Mouse (Mus musculus): ENCODE results near the gene Kcnk4.

DNA sequence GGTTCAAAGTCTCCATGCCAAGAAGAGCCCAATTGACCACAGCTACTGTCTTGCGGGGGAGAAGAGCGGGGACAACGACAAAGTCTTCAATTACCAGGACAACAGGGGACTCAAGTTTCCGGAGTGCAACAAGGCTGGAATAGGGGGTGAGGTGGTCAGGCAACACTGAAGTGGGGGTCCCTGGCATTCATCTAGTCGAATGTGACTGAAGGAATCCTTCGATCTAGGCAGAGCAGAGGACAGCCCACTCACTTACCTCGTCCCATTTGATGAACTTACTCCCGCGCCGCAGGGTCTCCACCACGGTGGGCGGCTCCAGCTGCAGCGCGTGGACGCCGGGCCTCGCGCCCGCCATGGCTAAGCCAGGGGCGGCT, 35.0 kb upstream of the Kcnk4 start:
- TF ChIP-seq USF1 (IDR thresholded peaks at IDR 0.05; ENCODE audit: low read depth) (no peak), CTCF (IDR thresholded peaks at IDR 0.05; ENCODE audit: control insufficient read depth, insufficient read depth, insufficient read length) (no peak), MAX (IDR thresholded peaks at IDR 0.05) (peak; percentile 31), MYOD1 (IDR thresholded peaks at IDR 0.05; ENCODE audit: control insufficient read depth, insufficient read length, low read depth) (no peak)
